Mouse (Mus musculus) olfactory bulb, adult 2 months (tissue): ENCODE measurements around the gene Cherp.

ENCODE experiments used
- CTCF ChIP-seq: fragments of 200-500 bp; IDR thresholded peaks from 2 replicates; pipeline ENCODE4 v1.5.1; 2012; ENCODE audit warnings: low read depth, mild to moderate bottlenecking, low read length, moderate library complexity; ENCODE audit not compliant: insufficient read depth
- POLR2A ChIP-seq: fragments of 200-500 bp; IDR thresholded peaks from 2 replicates; pipeline ENCODE4 v1.6.1; 2012; ENCODE audit warnings: mild to moderate bottlenecking, low read depth, low read length, moderate library complexity; ENCODE audit not compliant: insufficient read depth

GRCm38 (mm10) chr8:72517421-72517988 lies 42.5 kb upstream of the Cherp start:
- TF ChIP-seq CTCF (no peak), POLR2A (no peak)
